Mouse (Mus musculus) embryonic facial prominence, embryonic 14.5 days (tissue): ENCODE results near the gene Fcamr. TPM values are rescaled to one million over a fixed set of nuclear protein-coding genes. Genes with fewer than 3 reads are reported as not detected.

Source experiments
- ATAC-seq: fragments of 200-750 bp; cut with Nextera tagmentation; 2 replicates; pipeline ENCODE4 v1.8.0; 2017; ENCODE audit warnings: low read depth, moderate number of reproducible peaks, moderate TSS enrichment
- DNase-seq: peaks from one replicate; pipeline ENCODE4 v3.0.0-alpha.2; 2015; ENCODE audit warnings: low spot score
- H3K27ac ChIP-seq: fragments of 300-500 bp; sonication (generic); replicated peaks from 2 replicates; pipeline ENCODE4 v1.5.1; 2014; ENCODE audit warnings: low read depth, mild to moderate bottlenecking, low read length, moderate library complexity
- H3K27me3 ChIP-seq: fragments of 300-500 bp; sonication (generic); replicated peaks from 2 replicates; pipeline ENCODE4 v1.6.1; 2014; ENCODE audit warnings: low read length; ENCODE audit not compliant: control insufficient read depth, insufficient read depth
- H3K36me3 ChIP-seq: fragments of 300-500 bp; sonication (generic); 2 replicates; pipeline ENCODE4 v1.6.1; 2014; ENCODE audit warnings: low read length, mixed read lengths; ENCODE audit not compliant: control insufficient read depth, insufficient read depth
- H3K4me1 ChIP-seq: fragments of 300-500 bp; sonication (generic); 2 replicates; pipeline ENCODE4 v1.6.1; 2014; ENCODE audit warnings: antibody characterized with exemption, low read length; ENCODE audit not compliant: control insufficient read depth, insufficient read depth
- H3K4me2 ChIP-seq: fragments of 300-500 bp; sonication (generic); 2 replicates; pipeline ENCODE4 v1.6.1; 2014; ENCODE audit warnings: low read depth, mild to moderate bottlenecking, low read length, moderate library complexity, mixed read lengths
- H3K4me3 ChIP-seq: fragments of 300-500 bp; sonication (generic); 2 replicates; pipeline ENCODE4 v1.5.1; 2014; ENCODE audit warnings: low read depth, mild to moderate bottlenecking, low read length
- H3K9ac ChIP-seq: fragments of 300-500 bp; sonication (generic); 2 replicates; pipeline ENCODE4 v1.6.1; 2014; ENCODE audit warnings: low read depth, mild to moderate bottlenecking, low read length, moderate library complexity, mixed read lengths
- H3K9me3 ChIP-seq: fragments of 300-500 bp; sonication (generic); 2 replicates; pipeline ENCODE4 v1.6.1; 2016; ENCODE audit warnings: low read length; ENCODE audit not compliant: control insufficient read depth
- WGBS: fragments of 180-500 bp; shearing (Covaris S2); extraction: QIAGEN DNeasy Blood & Tissue Kit; methylation state at CpG from one replicate; pipeline ENCODE4 v1.1.7; 2014; 5-methylcytosine and 5-hydroxymethylcytosine counted together
- polyA plus RNA-seq: library from polyadenylated mRNA; unstranded; fragments of >200 nt; fragmentation: Nextera tagmentation; extraction: Ambion mirVana; gene quantifications from 2 replicates; pipeline ENCODE4 v1.2.1, GENCODE M21; 2014

Fcamr gene
- polyA plus RNA-seq, 1 experiment from 2014 or later = 0.13 TPM

DNA sequence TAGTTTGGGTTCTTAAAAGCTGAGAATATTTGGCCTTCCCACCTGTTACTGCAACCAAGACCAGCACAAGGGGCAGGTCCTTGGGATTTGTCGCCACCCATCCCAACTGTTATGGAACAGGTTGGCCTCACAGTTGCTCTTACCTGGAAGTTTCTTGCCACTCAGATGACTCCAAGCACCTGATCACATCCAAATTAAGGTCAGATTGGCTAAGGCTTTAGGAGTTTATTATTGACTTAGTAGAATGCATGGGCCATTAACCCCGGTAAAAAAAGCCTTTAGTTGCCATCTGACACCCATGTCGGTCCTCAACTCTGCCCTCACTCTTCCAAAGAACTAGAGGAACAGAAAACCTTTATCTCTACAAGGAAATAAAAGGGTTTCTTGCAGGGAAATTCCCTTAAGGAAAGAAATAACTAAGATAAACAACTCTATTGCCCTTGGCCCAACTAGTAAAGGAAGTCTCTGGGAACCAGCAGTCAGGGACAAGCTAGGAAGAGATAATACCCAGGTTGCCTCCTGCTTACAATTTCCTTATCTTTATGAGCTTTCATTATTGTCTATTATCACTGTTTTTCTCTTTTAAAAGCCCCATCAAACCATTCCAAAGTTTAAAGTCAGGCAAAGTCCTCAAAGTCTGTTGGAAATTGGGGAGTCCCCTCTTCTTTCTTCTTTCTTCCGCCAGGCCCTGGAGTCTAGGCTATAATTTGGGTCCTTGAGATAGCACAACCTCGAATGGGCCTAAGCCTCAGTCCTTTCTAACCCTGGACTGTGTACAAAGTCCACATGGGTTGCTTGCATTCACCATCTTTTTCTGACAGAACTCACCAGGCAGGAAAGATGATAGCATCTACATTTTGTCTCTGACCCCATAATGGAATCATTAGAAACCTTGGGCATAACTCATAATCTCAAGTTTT is 31.8 kb downstream of the Fcamr start:
- no peak overlapping the region for H3K27ac ChIP-seq
- no peaks in the 10 kb centered on the region for H3K9me3 ChIP-seq
- ATAC-seq (no peak), DNase-seq (no peak)
- H3K4me1 ChIP-seq = no peaks in the 10 kb centered on the region
- H3K4me3 ChIP-seq = no peak overlapping the region
- no peak overlapping the region for H3K9ac ChIP-seq
- H3K36me3 ChIP-seq = no peaks in the 10 kb centered on the region
- no peaks in the 10 kb centered on the region for H3K27me3 ChIP-seq
- 73% methylated on average over 5 of the region's 5 CpGs for WGBS
- H3K4me2 ChIP-seq = no peak overlapping the region

DNA sequence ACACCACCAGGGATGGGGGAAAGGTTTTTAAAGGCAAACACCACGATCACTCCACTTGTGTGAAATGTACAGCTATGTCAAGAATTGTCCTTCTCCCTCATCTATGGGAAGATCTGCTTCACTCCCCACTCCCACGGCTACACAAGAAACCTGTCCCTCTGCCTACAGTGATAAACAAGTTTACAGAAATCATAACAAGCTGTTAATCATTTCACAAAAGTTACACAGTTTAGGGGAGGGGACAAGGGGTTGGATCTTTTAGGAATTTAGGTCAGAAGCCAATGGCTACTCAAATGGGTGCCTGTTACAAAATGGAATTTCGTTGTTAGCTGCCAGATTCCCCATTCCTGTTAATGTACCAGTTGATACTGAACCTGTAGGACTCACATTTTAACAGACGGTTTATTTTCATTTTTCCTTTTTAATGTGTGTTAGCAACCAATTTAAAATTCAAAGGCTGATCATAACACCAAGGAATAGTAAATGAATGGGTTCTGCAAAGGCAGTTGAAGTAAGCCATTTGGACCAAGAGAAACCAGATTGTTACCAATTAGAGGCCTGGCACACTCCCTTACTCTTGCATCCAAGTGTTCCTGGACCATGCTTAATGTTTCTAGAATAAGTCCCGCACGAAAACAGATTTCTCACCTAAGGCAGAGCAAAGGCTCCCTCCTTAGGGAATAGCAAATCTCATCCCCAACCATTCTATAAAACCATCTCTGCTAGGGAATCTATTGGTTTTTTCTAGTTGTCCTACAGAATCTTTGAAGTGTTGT is 34.6 kb downstream of the Fcamr start:
- no peak for DNase-seq
- Histone ChIP-seq H3K4me1 (no peaks in the 10 kb centered on the region), H3K9me3 (no peaks in the 10 kb centered on the region), H3K36me3 (no peaks in the 10 kb centered on the region), H3K27me3 (no peaks in the 10 kb centered on the region), H3K4me2 (no peak overlapping the region), H3K4me3 (no peak overlapping the region), H3K27ac (no peak overlapping the region), H3K9ac (no peak overlapping the region)
- no peak for ATAC-seq
- WGBS = 81% methylated on average over 6 of the region's 6 CpGs

DNA sequence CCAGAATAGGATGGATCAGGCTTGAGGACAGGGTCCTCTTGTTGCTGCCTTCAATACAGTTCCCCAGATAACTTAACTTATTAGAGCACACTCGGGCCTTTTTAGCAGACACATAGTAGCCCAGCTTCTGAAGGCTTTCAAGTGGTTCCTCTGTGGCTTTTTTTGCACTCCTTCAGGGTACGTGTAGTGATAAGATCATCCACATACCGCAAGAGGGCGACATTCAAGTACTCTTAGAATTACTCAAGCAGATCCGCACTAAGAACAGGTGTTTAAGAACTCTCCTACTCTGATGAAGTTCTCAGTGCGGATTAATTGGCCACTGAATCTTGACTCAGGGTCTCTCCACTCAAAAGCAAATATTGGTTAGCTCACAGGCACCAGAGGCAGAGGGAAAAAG is 37.6 kb downstream of the Fcamr start:
- WGBS = 46% methylated on average over 6 of the region's 6 CpGs
- H3K27ac ChIP-seq = no peak overlapping the region
- no peak overlapping the region for H3K9ac ChIP-seq
- no peaks in the 10 kb centered on the region for H3K27me3 ChIP-seq
- H3K36me3 ChIP-seq = no peaks in the 10 kb centered on the region
- H3K4me1 ChIP-seq = no peaks in the 10 kb centered on the region
- H3K4me3 ChIP-seq = no peak overlapping the region
- no peak for ATAC-seq
- no peaks in the 10 kb centered on the region for H3K9me3 ChIP-seq
- peak; percentile 17 for DNase-seq
- no peak overlapping the region for H3K4me2 ChIP-seq

DNA sequence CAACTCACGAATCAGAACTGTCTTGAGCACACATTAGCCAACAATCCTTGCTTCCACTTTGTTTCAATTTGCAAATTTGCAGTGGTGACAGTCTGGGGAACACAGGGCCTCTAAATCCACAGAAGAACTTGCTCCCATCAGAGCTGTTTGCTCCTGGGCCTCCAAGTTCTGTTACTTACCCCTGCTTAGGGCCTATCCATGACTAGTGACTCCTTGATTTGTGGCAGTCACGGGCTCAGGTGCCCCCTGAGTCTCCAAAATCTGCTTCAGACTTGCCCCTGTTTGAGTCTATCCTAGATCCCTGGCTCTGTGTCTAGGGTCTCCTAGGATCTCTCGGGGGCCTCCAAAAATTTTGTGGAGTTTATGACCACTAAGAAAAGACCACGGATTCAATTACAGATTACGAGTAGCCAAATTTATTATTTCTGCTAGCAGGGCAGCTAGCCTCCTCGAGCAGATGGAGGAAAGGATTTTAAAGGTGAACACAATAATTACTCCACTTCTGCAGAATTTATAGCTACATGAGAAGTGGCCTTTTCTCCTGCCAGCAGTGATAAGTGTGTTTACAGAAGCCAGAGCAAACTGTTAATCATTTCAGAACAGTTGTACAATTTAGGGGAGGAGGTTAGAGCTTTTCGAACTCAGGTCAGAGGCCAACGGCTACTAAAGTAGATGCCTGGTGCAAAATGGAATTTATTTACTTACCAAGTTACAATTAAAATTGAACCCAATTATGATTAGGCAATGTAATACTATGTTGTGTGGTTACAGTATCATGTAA is 40.1 kb downstream of the Fcamr start:
- WGBS = 70% methylated on average over 8 of the region's 8 CpGs

DNA sequence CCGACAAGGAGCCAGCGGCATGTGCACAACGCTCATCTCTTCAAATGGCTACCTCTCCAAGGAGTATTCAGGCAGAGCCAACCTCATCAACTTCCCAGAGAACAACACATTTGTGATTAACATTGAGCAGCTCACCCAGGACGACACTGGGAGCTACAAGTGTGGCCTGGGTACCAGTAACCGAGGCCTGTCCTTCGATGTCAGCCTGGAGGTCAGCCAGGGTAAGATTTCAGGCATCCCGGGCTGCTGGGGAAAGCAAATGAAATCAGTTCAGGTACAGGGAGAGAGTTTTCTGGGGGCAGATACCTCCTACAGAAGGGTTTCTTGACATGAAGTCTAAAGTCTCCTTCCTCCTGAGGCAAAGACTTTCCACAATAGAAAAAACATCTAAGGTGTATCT is 40.9 kb downstream of the Fcamr start:
- Histone ChIP-seq H3K9ac (no peak overlapping the region), H3K4me3 (no peak overlapping the region), H3K27me3 (no peaks in the 10 kb centered on the region), H3K27ac (no peak overlapping the region), H3K36me3 (no peaks in the 10 kb centered on the region), H3K9me3 (no peaks in the 10 kb centered on the region), H3K4me2 (no peak overlapping the region), H3K4me1 (no peaks in the 10 kb centered on the region)
- 85% methylated on average over 7 of the region's 7 CpGs for WGBS
- DNase-seq (no peak), ATAC-seq (no peak)

More for the DNA sequence above, 40.1 kb downstream of the Fcamr start:
- no peak for DNase-seq
- Histone ChIP-seq H3K27ac (no peak overlapping the region), H3K27me3 (no peaks in the 10 kb centered on the region), H3K9ac (no peak overlapping the region), H3K4me2 (no peak overlapping the region), H3K4me3 (no peak overlapping the region), H3K4me1 (no peaks in the 10 kb centered on the region), H3K9me3 (no peaks in the 10 kb centered on the region), H3K36me3 (no peaks in the 10 kb centered on the region)
- ATAC-seq = no peak

DNA sequence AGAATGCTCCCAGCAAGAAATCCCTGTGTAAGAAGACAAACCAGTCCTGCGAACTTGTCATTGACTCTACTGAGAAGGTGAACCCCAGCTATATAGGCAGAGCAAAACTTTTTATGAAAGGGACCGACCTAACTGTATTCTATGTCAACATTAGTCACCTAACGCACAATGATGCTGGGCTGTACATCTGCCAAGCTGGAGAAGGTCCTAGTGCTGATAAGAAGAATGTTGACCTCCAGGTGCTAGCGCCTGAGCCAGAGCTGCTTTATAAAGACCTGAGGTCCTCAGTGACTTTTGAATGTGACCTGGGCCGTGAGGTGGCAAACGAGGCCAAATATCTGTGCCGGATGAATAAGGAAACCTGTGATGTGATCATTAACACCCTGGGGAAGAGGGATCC is 43.8 kb downstream of the Fcamr start:
- DNase-seq = no peak
- no peak for ATAC-seq
- no peak overlapping the region for H3K9ac ChIP-seq
- H3K36me3 ChIP-seq = no peaks in the 10 kb centered on the region
- H3K27me3 ChIP-seq = no peaks in the 10 kb centered on the region
- H3K27ac ChIP-seq = no peak overlapping the region
- 91% methylated on average over 7 of the region's 7 CpGs for WGBS
- no peaks in the 10 kb centered on the region for H3K9me3 ChIP-seq
- no peak overlapping the region for H3K4me3 ChIP-seq
- H3K4me2 ChIP-seq = no peak overlapping the region
- H3K4me1 ChIP-seq = no peaks in the 10 kb centered on the region

DNA sequence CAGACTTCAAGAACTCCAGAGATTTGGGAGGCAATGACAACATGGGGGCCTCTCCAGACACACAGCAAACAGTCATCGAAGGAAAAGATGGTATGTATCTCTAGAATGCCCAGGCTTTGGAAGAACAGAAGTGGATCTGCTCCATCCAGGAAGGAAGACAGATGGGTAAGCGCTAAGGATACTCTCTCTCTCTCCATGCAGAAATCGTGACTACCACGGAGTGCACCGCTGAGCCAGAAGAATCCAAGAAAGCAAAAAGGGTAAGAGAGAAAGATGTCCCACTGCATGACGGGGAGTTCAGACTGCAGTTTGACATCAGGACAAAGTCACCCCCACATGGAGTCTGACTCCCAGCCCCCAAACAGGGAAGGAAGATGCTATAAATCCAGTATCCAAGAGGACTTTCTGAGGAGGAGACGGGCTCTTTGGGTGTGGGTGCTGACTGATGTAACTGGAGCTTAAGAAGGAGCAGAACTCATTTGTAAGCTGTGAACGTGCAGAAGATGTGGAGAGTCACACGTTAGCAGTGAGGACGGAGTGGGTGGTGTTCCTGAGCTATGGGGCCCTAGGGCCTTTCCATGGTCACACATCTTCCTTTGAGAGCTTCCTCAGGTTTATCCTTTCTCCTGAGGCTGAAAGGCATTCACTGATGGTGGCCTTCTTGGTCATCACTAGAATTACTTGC is 49.0 kb downstream of the Fcamr start:
- no peak overlapping the region for H3K27ac ChIP-seq
- 92% methylated on average over 10 of the region's 10 CpGs for WGBS
- no peaks in the 10 kb centered on the region for H3K36me3 ChIP-seq
- H3K4me1 ChIP-seq = no peaks in the 10 kb centered on the region
- DNase-seq (no peak), ATAC-seq (no peak)
- H3K27me3 ChIP-seq = no peaks in the 10 kb centered on the region
- H3K4me2 ChIP-seq = no peak overlapping the region
- H3K9me3 ChIP-seq = no peaks in the 10 kb centered on the region
- H3K4me3 ChIP-seq = no peak overlapping the region
- no peak overlapping the region for H3K9ac ChIP-seq

DNA sequence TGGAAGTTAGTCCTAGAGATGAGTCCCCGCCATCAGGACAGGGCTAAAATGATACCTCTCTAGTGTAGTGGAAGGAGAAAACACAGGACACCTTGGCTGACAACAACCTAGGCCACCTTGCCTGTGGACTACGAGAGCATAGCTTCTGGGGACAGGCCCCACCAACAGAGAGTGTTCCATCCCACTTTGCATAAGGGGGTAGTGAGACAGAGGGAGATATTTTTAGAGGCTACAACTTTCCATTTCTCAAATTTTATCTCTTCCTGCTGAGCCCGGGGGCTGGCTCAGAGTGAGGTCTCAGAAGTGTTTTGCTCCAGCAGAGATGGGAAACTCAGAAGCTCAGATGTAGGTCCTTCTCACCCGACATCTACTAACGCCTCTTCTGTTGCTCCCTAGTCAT is 49.7 kb downstream of the Fcamr start:
- no peaks in the 10 kb centered on the region for H3K27me3 ChIP-seq
- ATAC-seq (no peak), DNase-seq (no peak)
- no peak overlapping the region for H3K9ac ChIP-seq
- 87% methylated on average over 5 of the region's 5 CpGs for WGBS
- no peak overlapping the region for H3K4me3 ChIP-seq
- no peak overlapping the region for H3K4me2 ChIP-seq
- H3K27ac ChIP-seq = no peak overlapping the region
- no peaks in the 10 kb centered on the region for H3K9me3 ChIP-seq
- H3K4me1 ChIP-seq = no peaks in the 10 kb centered on the region
- H3K36me3 ChIP-seq = no peaks in the 10 kb centered on the region
